Mouse (Mus musculus) macrophage (primary cell): ENCODE data around the gene Lypd6b. TPM values are rescaled to one million over a fixed set of nuclear protein-coding genes. Genes with fewer than 3 reads are reported as not detected.

ENCODE experiments used
- H3K27ac ChIP-seq: fragments of 350-480 bp; formaldehyde crosslinking; 2 replicates; pipeline ENCODE4 v1.9.0; 2021
- H3K36me3 ChIP-seq: fragments of 350-480 bp; formaldehyde crosslinking; 2 replicates; pipeline ENCODE4 v1.9.0; 2021; ENCODE audit errors: inconsistent target
- H3K4me3 ChIP-seq: fragments of 350-480 bp; formaldehyde crosslinking; 2 replicates; pipeline ENCODE4 v1.9.0; 2021; ENCODE audit errors: inconsistent target
- H3K79me2 ChIP-seq: fragments of 350-480 bp; formaldehyde crosslinking; 2 replicates; pipeline ENCODE4 v1.9.0; 2021; ENCODE audit errors: inconsistent target
- WGBS: methylation state at CpG from one replicate; pipeline ENCODE4 v1.1.7; 2026; ENCODE audit warnings: inconsistent platforms; ENCODE audit not compliant: missing documents; 5-methylcytosine and 5-hydroxymethylcytosine counted together
- polyA plus RNA-seq: library from polyadenylated mRNA; stranded (reverse); fragments of 250-400 nt; gene quantifications from 3 replicates; pipeline ENCODE4 v1.2.4, GENCODE M21; 2018; ENCODE audit warnings: inconsistent platforms

Lypd6b gene
- polyA plus RNA-seq, 1 experiment from 2014 or later: not detected

- no CpG with 5 or more reads among the region's 1 CpGs for WGBS
- H3K4me3 ChIP-seq: no peak overlapping the region
- H3K27ac ChIP-seq: no peak overlapping the region
- no peaks in the 10 kb centered on the region for H3K36me3 ChIP-seq
- no peaks in the 10 kb centered on the region for H3K79me2 ChIP-seq
Observed at GRCm38 (mm10) chr2:49822312-49822711, 34.8 kb downstream of the Lypd6b start.

- Histone ChIP-seq H3K27ac (no peak overlapping the region), H3K36me3 (no peaks in the 10 kb centered on the region), H3K4me3 (no peak overlapping the region), H3K79me2 (no peaks in the 10 kb centered on the region)
- no CpG with 5 or more reads among the region's 1 CpGs for WGBS
Observed at GRCm38 (mm10) chr2:49825588-49825987, 38.1 kb downstream of the Lypd6b start.

GRCm38 (mm10) chr2:49827756-49828155 lies 40.3 kb downstream of the Lypd6b start:
- H3K79me2 ChIP-seq: no peaks in the 10 kb centered on the region
- no peak overlapping the region for H3K27ac ChIP-seq
- H3K4me3 ChIP-seq: no peak overlapping the region
- WGBS: 85% methylated on average over 4 of the region's 4 CpGs
- H3K36me3 ChIP-seq: no peaks in the 10 kb centered on the region

- Histone ChIP-seq H3K4me3 (no peak overlapping the region), H3K27ac (no peak overlapping the region), H3K79me2 (no peaks in the 10 kb centered on the region), H3K36me3 (no peaks in the 10 kb centered on the region)
- WGBS: 100% methylated on average over 3 of the region's 3 CpGs
Observed at GRCm38 (mm10) chr2:49830369-49830768, 42.9 kb downstream of the Lypd6b start.

GRCm38 (mm10) chr2:49832277-49832803 lies 44.9 kb downstream of the Lypd6b start:
- H3K79me2 ChIP-seq: no peaks in the 10 kb centered on the region
- H3K4me3 ChIP-seq: no peak overlapping the region
- H3K27ac ChIP-seq: no peak overlapping the region
- no peaks in the 10 kb centered on the region for H3K36me3 ChIP-seq
- WGBS: 90% methylated on average over 9 of the region's 9 CpGs

GRCm38 (mm10) chr2:49837454-49838059 lies 50.1 kb downstream of the Lypd6b start:
- Histone ChIP-seq H3K27ac (no peak overlapping the region), H3K36me3 (no peaks in the 10 kb centered on the region), H3K79me2 (no peaks in the 10 kb centered on the region), H3K4me3 (no peak overlapping the region)
- WGBS: 65% methylated on average over 4 of the region's 12 CpGs

- Histone ChIP-seq H3K79me2 (no peaks in the 10 kb centered on the region), H3K4me3 (no peak overlapping the region), H3K36me3 (no peaks in the 10 kb centered on the region), H3K27ac (no peak overlapping the region)
- WGBS: 96% methylated on average over 7 of the region's 7 CpGs
Observed at GRCm38 (mm10) chr2:49838611-49839010, 51.1 kb downstream of the Lypd6b start.

- Histone ChIP-seq H3K36me3 (no peaks in the 10 kb centered on the region), H3K79me2 (no peaks in the 10 kb centered on the region), H3K4me3 (no peak overlapping the region), H3K27ac (no peak overlapping the region)
- WGBS: 56% methylated on average over 6 of the region's 6 CpGs
Observed at GRCm38 (mm10) chr2:49840573-49840972, 53.1 kb downstream of the Lypd6b start.

GRCm38 (mm10) chr2:49841089-49841488 lies 53.6 kb downstream of the Lypd6b start:
- 90% methylated on average over 5 of the region's 5 CpGs for WGBS
- no peaks in the 10 kb centered on the region for H3K79me2 ChIP-seq
- no peak overlapping the region for H3K27ac ChIP-seq
- no peak overlapping the region for H3K4me3 ChIP-seq
- H3K36me3 ChIP-seq: no peaks in the 10 kb centered on the region

- H3K36me3 ChIP-seq: no peaks in the 10 kb centered on the region
- whole genome bisulfite sequencing: 95% methylated on average over 7 of the region's 7 CpGs
- no peak overlapping the region for H3K4me3 ChIP-seq
- H3K79me2 ChIP-seq: no peaks in the 10 kb centered on the region
- H3K27ac ChIP-seq: no peak overlapping the region
Observed at GRCm38 (mm10) chr2:49845104-49845503, 57.6 kb downstream of the Lypd6b start.

GRCm38 (mm10) chr2:49846097-49846496 lies 58.6 kb downstream of the Lypd6b start:
- 24% methylated on average over 3 of the region's 3 CpGs for WGBS
- H3K27ac ChIP-seq: no peak overlapping the region

GRCm38 (mm10) chr2:49846880-49847279 lies 59.4 kb downstream of the Lypd6b start:
- WGBS: 88% methylated on average over 3 of the region's 3 CpGs
- no peak overlapping the region for H3K27ac ChIP-seq
- no peaks in the 10 kb centered on the region for H3K36me3 ChIP-seq
- H3K79me2 ChIP-seq: no peaks in the 10 kb centered on the region
- H3K4me3 ChIP-seq: no peak overlapping the region

More at GRCm38 (mm10) chr2:49846097-49846496, 58.6 kb downstream of the Lypd6b start:
- no peaks in the 10 kb centered on the region for H3K79me2 ChIP-seq
- H3K4me3 ChIP-seq: no peak overlapping the region
- no peaks in the 10 kb centered on the region for H3K36me3 ChIP-seq

- no peak overlapping the region for H3K4me3 ChIP-seq
- H3K36me3 ChIP-seq: no peaks in the 10 kb centered on the region
- WGBS: 20% methylated on average over 2 of the region's 2 CpGs
- no peak overlapping the region for H3K27ac ChIP-seq
- no peaks in the 10 kb centered on the region for H3K79me2 ChIP-seq
Observed at GRCm38 (mm10) chr2:49847831-49848230, 60.3 kb downstream of the Lypd6b start.

GRCm38 (mm10) chr2:49849771-49850170 lies 62.3 kb downstream of the Lypd6b start:
- Histone ChIP-seq H3K79me2 (no peaks in the 10 kb centered on the region), H3K27ac (no peak overlapping the region), H3K36me3 (no peaks in the 10 kb centered on the region), H3K4me3 (no peak overlapping the region)
- 67% methylated on average over 1 of the region's 1 CpGs for WGBS

- no peaks in the 10 kb centered on the region for H3K36me3 ChIP-seq
- no peak overlapping the region for H3K27ac ChIP-seq
- H3K4me3 ChIP-seq: no peak overlapping the region
- no peaks in the 10 kb centered on the region for H3K79me2 ChIP-seq
Observed at GRCm38 (mm10) chr2:49851977-49852376, 64.5 kb downstream of the Lypd6b start.

- no peak overlapping the region for H3K27ac ChIP-seq
- 85% methylated on average over 10 of the region's 10 CpGs for WGBS
- H3K4me3 ChIP-seq: no peak overlapping the region
- no peaks in the 10 kb centered on the region for H3K36me3 ChIP-seq
- no peaks in the 10 kb centered on the region for H3K79me2 ChIP-seq
Observed at GRCm38 (mm10) chr2:49856161-49856564, 68.7 kb downstream of the Lypd6b start.
